ENCODE assay signal across 13 mouse cellular contexts in the genomic region with DNA sequence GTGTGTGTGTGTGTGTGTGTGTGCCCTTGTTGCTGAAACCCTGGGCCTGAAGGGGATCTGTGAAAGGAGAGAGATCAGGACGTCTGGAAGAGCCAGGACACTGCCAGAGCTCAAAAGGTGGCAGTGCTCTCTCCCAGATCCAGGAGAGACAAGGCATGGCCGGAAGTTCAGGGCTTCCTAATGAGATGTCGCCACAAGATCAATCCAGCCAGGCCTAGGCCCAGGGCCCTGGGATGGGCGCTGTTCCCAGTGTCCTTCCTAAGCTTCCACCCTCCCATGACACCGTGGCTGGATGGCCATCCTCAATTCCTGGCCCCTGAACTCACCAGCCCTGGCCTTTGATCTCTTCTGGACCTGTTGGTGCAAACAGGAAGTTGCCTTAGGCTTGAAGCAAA. TPM values are rescaled to one million over a fixed set of nuclear protein-coding genes. Genes with fewer than 3 reads are reported as not detected.
DNase-seq lines count a peak whose midpoint lies in the region; ATAC-seq and TF ChIP-seq lines count a peak whose summit lies in the region.
"Had no signal": no experiment of that assay in that cellular context is flagged by ENCODE, and none has a peak within 500 bp of the region (broad histone marks: within the 10 kb centered on the region; RNA-seq: fewer than 3 reads in every experiment).

No protein-coding gene starts in this region.

- peak overlapping the region; percentile 42 for H3K4me3 ChIP-seq in heart, embryonic 15.5 days
- H3K4me3 ChIP-seq in hindbrain, embryonic 11.5 days (ENCODE audit: low read depth, low read length), result no peak overlapping the region; the same call in 1 of the 2 replicates
- no peak overlapping the region for H3K4me3 ChIP-seq in liver, postnatal 0 days (ENCODE audit: low read depth, low read length)

- peak overlapping the region; percentile 19; the same call in 1 of the 2 replicates for H3K9ac ChIP-seq in heart, embryonic 15.5 days
- H3K9ac ChIP-seq in hindbrain, embryonic 11.5 days (ENCODE audit: low read depth, low read length), result no peak overlapping the region
- H3K9ac ChIP-seq in liver, postnatal 0 days (replicated peaks), result no peak overlapping the region

- H3K4me1 ChIP-seq in heart, embryonic 15.5 days (replicated peaks), result peaks cover 16% of the 10 kb centered on the region
- peaks cover 10% of the 10 kb centered on the region for H3K4me1 ChIP-seq in hindbrain, embryonic 11.5 days (replicated peaks; ENCODE audit: control insufficient read depth, insufficient read depth, low read length)
- H3K4me1 ChIP-seq in liver, postnatal 0 days (ENCODE audit: insufficient read depth), result peaks cover 4% of the 10 kb centered on the region; the same call in 1 of the 2 replicates

- TF ChIP-seq EP300 in liver, postnatal 0 days (IDR thresholded peaks at IDR 0.05; ENCODE audit: low read depth), result no peak

- no peaks in the 10 kb centered on the region for H3K9me3 ChIP-seq in heart, embryonic 15.5 days (replicated peaks)
- H3K9me3 ChIP-seq in hindbrain, embryonic 11.5 days (ENCODE audit: control insufficient read depth, low read length), result no peaks in the 10 kb centered on the region
- no peaks in the 10 kb centered on the region for H3K9me3 ChIP-seq in liver, postnatal 0 days (ENCODE audit: low read length)

- ATAC-seq in heart, embryonic 15.5 days (replicated peaks; ENCODE audit: insufficient number of reproducible peaks, insufficient read depth, low FRiP score, low read depth), result no peak
- peak; percentile 38 for ATAC-seq in hindbrain, embryonic 11.5 days (ENCODE audit: low FRiP score)
- ATAC-seq in liver, postnatal 0 days, result peak; percentile 61; the same call in 1 of the 2 replicates
- ATAC-seq in erythroblast, adult 5-6 weeks (replicated peaks; ENCODE audit: low FRiP score, poor library complexity, severe bottlenecking), result no peak
- no peak for ATAC-seq in megakaryocyte, adult 5-6 weeks (ENCODE audit: poor library complexity, severe bottlenecking)

- H3K4me2 ChIP-seq in heart, embryonic 15.5 days, result peak overlapping the region; percentile 79
- H3K4me2 ChIP-seq in hindbrain, embryonic 11.5 days (replicated peaks; ENCODE audit: low read depth, low read length), result no peak overlapping the region
- peak overlapping the region; percentile 47; the same call in 1 of the 2 replicates for H3K4me2 ChIP-seq in liver, postnatal 0 days (ENCODE audit: low read depth, low read length)

- H3K27me3 ChIP-seq in heart, embryonic 15.5 days, result peaks cover 50% of the 10 kb centered on the region
- H3K27me3 ChIP-seq in hindbrain, embryonic 11.5 days (ENCODE audit: control insufficient read depth, insufficient read depth, low read length), result peaks cover 2% of the 10 kb centered on the region; the same call in 1 of the 2 replicates
- H3K27me3 ChIP-seq in liver, postnatal 0 days (ENCODE audit: insufficient read depth, low read length), result 0 out of 2 replicates have a peak, but pooled peaks cover 10% of the 10 kb centered on the region

- intact Hi-C loops in heart, postnatal 14 days (cut with DNase I), result no loop called here

- no peak for DNase-seq in heart, postnatal 14 days
- DNase-seq in Muller cell, postnatal 12 days (ENCODE audit: inconsistent ontology term), result peak; percentile 19
- DNase-seq in hindbrain, embryonic 11.5 days (ENCODE audit: low spot score), result no peak
- DNase-seq in liver, postnatal 0 days, result no peak
- DNase-seq in left cerebral cortex, adult 8-10 months (ENCODE audit: low spot score in 2 of 2), result no peak

- no peak for TF ChIP-seq CTCF in liver, postnatal 0 days (IDR thresholded peaks at IDR 0.05; ENCODE audit: low read depth)

- no peak overlapping the region for H3K27ac ChIP-seq in heart, embryonic 15.5 days
- H3K27ac ChIP-seq in hindbrain, embryonic 11.5 days (ENCODE audit: low read depth, low read length), result no peak overlapping the region
- no peak overlapping the region for H3K27ac ChIP-seq in liver, postnatal 0 days (ENCODE audit: low read depth)

- H3K36me3 ChIP-seq in heart, embryonic 15.5 days, result no peaks in the 10 kb centered on the region
- H3K36me3 ChIP-seq in hindbrain, embryonic 11.5 days (ENCODE audit: control insufficient read depth, insufficient read depth, low read length), result no peaks in the 10 kb centered on the region
- H3K36me3 ChIP-seq in liver, postnatal 0 days (replicated peaks; ENCODE audit: insufficient read depth, low read length), result no peaks in the 10 kb centered on the region

- 20% methylated on average over 5 of the region's 5 CpGs for WGBS in heart, embryonic 15.5 days
- 16% methylated on average over 5 of the region's 5 CpGs for WGBS in hindbrain, embryonic 11.5 days
- WGBS in liver, postnatal 0 days (ENCODE audit: insufficient replicate concordance), result 35% methylated on average over 5 of the region's 5 CpGs

RNA-seq across cellular contexts. Expression of gene Tac4, which starts 50.3 kb away (rescaled TPM):
- not detected in 2 replicates for polyA plus RNA-seq in heart, embryonic 15.5 days (2015; fragmentation: Nextera tagmentation; extraction: Ambion mirVana)
- total RNA-seq in heart, postnatal 14 days (2021), result not detected
- 0.22 TPM in 1 of 2 replicates, not detected in the other for polyA plus RNA-seq in hindbrain, embryonic 11.5 days (2014; fragmentation: Nextera tagmentation; extraction: Ambion mirVana)
- polyA plus RNA-seq in liver, postnatal 0 days (2015; fragmentation: Nextera tagmentation; extraction: Ambion mirVana), result not detected in 2 replicates
- not detected for total RNA-seq in left cerebral cortex, adult 8-10 months (2022)
- total RNA-seq in erythroblast, adult 5-6 weeks (2015; ENCODE audit: low replicate concordance), result not detected in 2 replicates
- 0.84 TPM in 1 of 2 replicates, not detected in the other for total RNA-seq in erythroblast, adult 5-6 weeks (2017; ENCODE audit: low replicate concordance)
- not detected in 2 replicates for total RNA-seq in megakaryocyte, adult 5-6 weeks (2015)
- total RNA-seq in megakaryocyte, adult 5-6 weeks (2017), result 0.15 TPM in 1 of 2 replicates, not detected in the other
- total RNA-seq: adrenal gland, postnatal 36 days; left cerebral cortex, postnatal 25 days; neutrophil, adult 5-6 weeks had no signal
- polyA plus RNA-seq: gonadal fat pad, adult 2 months; testis, adult 2 months had no signal

Comparison
In these comparisons a context has a peak if more than half of its experiments do, and no peak if none do; other contexts are left out.
1. ATAC-seq: peak in hindbrain, embryonic 11.5 days (single experiment) and liver, postnatal 0 days (single experiment); none in heart, embryonic 15.5 days (single experiment), erythroblast, adult 5-6 weeks (single experiment) and megakaryocyte, adult 5-6 weeks (single experiment).